Mouse (Mus musculus) granulocyte monocyte progenitor cell, adult 5-6 weeks (primary cell): ENCODE results near the gene Iqcf3. TPM values are rescaled to one million over a fixed set of nuclear protein-coding genes. Genes with fewer than 3 reads are reported as not detected.

Experiments
- ATAC-seq: replicated peaks from 2 replicates; pipeline ENCODE4 v1.8.0; 2016; ENCODE audit warnings: mild to moderate bottlenecking, moderate TSS enrichment, inconsistent platforms; ENCODE audit not compliant: poor library complexity, severe bottlenecking
- total RNA-seq, 2 experiments: library from RNA; stranded (forward) in 1 of 2; stranded (reverse) in 1 of 2; fragments of 200-712, 200-1000 nt in 1 of 2; fragments of >200 nt in 1 of 2; fragmentation: Nextera tagmentation in 1 of 2; gene quantifications; 2 replicates each; pipeline ENCODE4 v1.2.3; 2014 to 2017

Iqcf3 gene
- total RNA-seq, 2 experiments from 2014 or later: not detected

GRCm38 (mm10) chr9:106473081-106473752 is 88.2 kb downstream of the Iqcf3 start:
- ATAC-seq: no peak

- no peak for ATAC-seq
Observed at GRCm38 (mm10) chr9:106472321-106472720, 89.1 kb downstream of the Iqcf3 start.

DNA sequence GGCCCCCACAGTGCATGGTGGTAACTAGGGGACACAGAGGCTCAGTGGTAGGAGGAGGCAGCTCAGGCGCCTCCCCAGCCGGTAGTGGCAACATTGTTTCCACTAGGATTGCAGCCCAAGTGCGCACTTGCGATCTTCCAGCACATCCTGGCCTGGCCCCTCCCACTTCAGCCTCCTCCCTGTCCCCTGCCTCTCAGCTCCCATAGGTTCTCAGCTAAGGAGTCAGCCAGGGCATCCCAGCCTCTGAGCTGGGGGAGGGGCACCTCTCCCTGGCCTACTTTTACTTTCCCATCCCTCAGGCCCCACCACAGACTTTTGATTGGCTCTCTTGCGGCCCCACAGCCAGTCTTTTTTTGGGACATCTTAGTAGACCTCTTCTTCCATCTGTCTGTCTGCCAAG is 89.5 kb downstream of the Iqcf3 start:
- no peak for ATAC-seq

GRCm38 (mm10) chr9:106470991-106471750 is 90.3 kb downstream of the Iqcf3 start:
- no peak for ATAC-seq

DNA sequence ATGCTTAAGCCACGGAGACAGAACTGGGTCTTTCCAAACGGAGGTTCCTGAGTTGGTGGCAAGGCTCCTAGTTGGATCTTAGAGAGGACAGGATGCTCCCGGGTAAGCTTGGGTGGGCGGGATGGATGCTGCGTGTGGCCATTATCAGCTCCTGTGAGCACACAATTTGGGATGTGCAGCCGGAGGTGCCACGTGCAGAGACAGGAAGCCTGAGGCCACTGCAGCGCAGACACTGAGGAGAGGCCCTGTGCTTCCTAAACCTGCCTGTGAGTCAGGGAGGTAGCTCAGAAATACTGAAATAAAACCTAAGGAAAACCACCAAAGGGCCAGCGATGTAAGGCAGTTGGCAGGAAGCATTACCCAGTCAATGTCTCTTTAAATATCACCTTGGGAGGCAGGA is 91.7 kb downstream of the Iqcf3 start:
- no peak for ATAC-seq

DNA sequence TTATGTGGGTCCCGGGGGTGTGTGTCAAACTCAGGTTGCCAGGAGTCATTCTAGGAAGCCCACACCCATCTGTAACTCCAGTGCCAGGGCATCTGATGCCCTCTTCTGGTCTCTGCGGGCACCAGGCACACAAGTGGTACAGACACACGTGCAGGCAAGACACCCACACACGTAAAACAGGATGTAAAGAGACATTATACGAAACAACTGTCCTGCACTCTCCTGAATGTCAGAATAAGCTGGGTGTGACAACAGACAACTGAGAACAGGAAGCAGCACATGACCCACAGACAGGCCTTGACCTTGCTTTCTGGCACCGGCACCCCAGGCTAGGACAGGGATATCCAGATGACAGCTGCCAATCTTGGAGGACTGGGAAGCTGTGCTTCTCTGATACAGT is 92.1 kb downstream of the Iqcf3 start:
- ATAC-seq: peak; percentile 45

GRCm38 (mm10) chr9:106467746-106468145 is 93.7 kb downstream of the Iqcf3 start:
- no peak for ATAC-seq

DNA sequence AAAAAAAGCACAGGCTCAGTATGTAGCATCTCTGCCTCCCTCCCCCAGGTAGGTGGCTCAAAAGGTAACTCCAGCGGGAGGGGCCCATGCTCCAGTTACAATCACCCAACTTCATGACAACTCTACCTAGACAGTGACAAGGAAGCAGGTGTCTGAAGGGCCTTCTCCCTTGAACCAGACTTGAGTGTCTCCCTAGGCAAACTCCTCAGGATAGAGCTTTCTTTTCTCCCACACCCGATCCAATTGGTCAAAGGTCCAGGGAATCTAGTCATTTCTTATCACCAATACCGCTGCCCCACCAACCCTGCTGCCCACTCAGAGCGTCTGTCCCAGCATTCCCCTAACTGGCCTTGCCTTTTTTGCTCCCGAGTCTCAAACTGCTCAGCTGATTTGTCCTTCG is 94.7 kb downstream of the Iqcf3 start:
- no peak for ATAC-seq

DNA sequence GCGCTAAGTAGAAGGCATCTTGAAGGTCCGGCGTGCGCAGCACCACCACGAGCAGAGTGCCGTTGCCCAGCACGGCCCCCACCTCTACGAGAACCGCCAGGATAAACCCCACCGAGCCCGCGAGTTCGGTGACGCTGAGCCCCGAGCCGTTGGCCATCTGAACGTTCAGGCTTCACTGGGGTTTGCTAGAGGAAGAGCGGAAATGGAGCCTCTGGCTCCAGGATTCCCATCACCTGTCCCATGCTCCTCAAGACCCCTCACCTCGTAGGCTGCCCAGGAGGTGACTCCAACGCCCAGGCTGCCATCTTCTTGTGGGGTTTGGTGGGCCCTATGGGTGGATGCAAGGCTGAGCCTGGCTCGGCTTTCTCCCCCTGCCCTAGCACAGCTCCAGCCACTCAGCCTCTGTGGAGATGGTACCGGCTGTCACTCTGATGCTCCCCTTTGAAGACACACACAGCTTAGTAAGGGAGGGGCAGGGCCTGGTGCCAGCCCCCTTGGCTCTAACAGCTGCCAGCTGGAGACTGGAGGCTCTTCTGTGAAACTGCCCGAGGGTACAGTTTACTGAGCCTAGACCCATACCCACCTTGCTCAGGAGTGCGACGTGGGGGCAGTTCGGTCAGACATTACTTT is 95.7 kb downstream of the Iqcf3 start, which contains the start of gene Gpr62:
Gene Gpr62, minus strand, starts transcription at position 368 of the 630 bp plus-strand sequence.
- no peak for ATAC-seq

DNA sequence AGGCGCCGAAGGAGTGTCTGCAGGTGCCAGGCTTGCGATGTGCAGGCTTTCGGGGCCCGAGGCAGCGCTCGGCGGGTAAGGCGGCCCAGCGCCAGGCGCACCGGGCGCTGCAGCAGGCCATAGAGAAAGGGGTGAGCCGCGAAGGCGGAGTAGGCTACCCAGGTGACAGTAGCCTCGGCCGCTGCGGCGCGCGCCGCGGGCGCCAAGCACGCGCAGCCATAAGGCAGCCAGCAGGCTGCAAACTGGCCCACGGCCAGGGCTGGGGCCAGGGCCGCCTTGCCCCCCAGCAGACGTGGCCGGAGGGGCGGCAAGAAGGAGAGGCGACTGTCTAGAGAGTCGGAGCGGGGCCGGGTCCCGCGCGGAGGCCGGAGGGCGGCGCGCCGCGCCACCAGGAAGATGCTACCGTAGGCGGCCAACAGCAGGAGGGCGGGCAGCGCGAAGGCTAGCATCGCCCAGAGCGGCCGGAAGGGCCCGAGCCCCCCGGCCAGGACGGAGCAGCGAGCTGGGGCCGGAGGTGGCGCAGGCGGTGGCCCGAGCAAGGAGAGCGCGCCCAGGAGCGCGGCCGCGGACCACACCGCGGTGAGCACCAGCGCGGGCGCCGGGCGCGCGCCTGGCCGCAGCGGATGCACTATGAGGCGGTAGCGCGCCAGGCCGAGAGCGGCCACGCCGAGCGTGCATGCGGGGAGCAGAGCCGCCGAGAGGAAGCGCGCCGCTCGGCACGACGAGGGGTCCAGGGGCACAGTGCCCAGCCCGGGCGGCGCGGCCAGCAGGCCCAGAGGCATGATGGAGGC is 96.5 kb downstream of the Iqcf3 start:
- ATAC-seq: peak; percentile 49

- ATAC-seq: no peak
Observed at GRCm38 (mm10) chr9:106463122-106464063, 98.0 kb downstream of the Iqcf3 start.

DNA sequence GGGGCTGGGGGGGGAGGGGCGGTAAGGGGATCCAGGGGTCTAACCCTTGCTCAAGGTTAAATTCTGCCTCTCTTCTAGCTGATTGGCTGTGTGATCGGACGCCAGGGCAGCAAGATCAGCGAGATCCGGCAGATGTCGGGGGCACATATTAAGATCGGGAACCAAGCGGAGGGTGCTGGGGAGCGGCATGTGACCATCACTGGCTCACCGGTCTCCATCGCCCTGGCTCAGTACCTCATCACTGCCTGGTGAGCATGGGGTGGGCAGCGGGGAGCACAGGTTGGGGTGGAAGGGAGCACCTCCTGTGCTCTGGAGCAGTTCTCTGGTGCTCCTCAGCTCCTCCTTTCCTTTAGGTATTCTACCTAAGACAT is 99.0 kb downstream of the Iqcf3 start:
- no peak for ATAC-seq

DNA sequence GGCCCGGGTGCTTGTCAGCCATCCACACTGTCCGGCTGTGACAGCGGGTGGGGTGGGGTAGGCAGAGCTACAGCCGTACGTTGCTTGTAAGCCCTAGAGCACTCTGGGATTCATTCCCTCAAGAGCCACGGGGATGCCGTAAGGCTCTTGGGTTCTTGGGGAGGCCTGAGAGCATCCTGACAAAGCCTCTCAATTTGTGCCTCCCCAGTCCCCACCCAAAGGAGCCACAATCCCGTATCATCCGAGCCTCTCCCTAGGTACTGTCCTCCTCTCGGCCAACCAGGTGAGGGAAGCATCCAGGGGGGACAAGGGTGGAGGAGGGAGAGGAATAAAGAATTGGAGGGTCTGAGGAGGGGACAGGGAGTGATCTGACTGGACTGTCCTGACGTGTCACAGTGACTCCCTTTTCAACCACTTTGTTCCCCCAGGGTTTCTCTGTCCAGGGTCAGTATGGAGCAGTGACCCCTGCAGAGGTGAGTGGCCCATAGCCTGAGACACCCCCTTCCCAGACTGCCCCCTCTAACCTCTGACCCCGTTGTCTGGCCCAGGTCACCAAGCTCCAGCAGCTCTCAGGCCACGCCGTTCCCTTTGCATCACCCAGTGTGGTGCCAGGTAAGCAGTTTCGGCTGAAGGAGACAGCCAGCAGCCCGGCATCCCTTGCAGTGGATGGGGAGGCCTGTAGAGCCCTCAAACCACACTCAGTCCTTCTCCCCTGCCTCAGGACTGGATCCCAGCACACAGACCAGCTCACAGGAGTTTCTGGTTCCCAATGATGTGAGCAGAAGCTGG is 99.6 kb downstream of the Iqcf3 start:
- ATAC-seq: no peak

GRCm38 (mm10) chr9:106461026-106461415 is 100.4 kb downstream of the Iqcf3 start:
- no peak for ATAC-seq

GRCm38 (mm10) chr9:106460401-106461025 is 100.9 kb downstream of the Iqcf3 start:
- ATAC-seq: no peak

DNA sequence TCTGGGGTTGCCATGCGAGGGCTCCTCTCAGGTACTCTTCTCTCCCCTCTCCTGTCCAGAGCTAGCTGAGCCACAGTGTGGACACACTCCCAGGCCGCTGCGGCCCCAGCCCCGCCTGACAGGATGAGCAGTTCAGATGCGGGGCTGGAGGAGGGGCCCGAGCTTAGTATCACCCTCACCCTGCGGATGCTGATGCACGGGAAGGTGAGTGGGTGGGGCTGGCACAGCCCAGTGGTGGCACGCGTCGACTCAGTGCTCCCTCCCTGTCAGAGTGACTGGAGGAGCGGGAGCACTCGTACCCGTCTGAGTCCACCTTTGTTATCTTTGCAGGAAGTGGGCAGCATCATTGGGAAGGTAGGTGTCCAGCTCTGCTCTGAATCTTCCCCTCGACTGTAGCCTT is 101.5 kb downstream of the Iqcf3 start:
- ATAC-seq: no peak

DNA sequence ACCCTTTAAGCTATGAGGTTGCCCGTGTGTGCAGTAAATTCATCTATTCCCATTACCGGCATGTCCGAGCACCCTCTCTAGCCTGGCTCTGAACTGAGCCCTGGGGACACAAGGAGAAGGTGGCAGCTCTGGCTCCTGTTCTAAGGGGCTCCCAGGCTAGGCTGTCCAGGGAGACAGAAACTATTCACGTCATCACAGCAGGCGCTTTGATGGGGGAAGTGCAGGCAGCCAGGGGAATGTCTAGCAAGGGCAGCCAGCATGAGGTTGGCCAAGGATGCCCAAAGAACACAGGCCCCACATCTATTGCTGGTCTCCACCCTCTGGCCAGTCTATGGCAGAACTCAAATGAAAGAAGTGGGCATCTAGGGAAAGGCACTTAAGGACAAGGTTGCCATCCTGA is 103.5 kb downstream of the Iqcf3 start:
- no peak for ATAC-seq

- ATAC-seq: no peak
Observed at GRCm38 (mm10) chr9:106457163-106457559, 104.3 kb downstream of the Iqcf3 start.
